Mouse (Mus musculus) midbrain, embryonic 12.5 days (tissue): ENCODE results near the gene Ran. TPM values are rescaled to one million over a fixed set of nuclear protein-coding genes. Genes with fewer than 3 reads are reported as not detected.
A peak's percentile ranks its signal among the peaks of the same experiment; 100 is the strongest.

Source experiments
- ATAC-seq: fragments of 200-750 bp; cut with Nextera tagmentation; 2 replicates; pipeline ENCODE4 v1.8.0; 2017; ENCODE audit warnings: low read depth, moderate TSS enrichment, moderate library complexity; ENCODE audit not compliant: low FRiP score
- H3K27ac ChIP-seq: fragments of 300-500 bp; sonication (generic); replicated peaks from 2 replicates; pipeline ENCODE4 v1.5.1; 2016; ENCODE audit warnings: mild to moderate bottlenecking
- H3K27me3 ChIP-seq: fragments of 300-500 bp; sonication (generic); 2 replicates; pipeline ENCODE4 v1.6.1; 2016; ENCODE audit warnings: mild to moderate bottlenecking
- H3K36me3 ChIP-seq: fragments of 300-500 bp; sonication (generic); 2 replicates; pipeline ENCODE4 v1.6.1; 2016
- H3K4me1 ChIP-seq: fragments of 300-500 bp; sonication (generic); 2 replicates; pipeline ENCODE4 v1.6.1; 2016
- H3K4me2 ChIP-seq: fragments of 300-500 bp; sonication (generic); replicated peaks from 2 replicates; pipeline ENCODE4 v1.6.1; 2016; ENCODE audit warnings: mild to moderate bottlenecking, moderate library complexity
- H3K4me3 ChIP-seq: fragments of 300-500 bp; sonication (generic); 2 replicates; pipeline ENCODE4 v1.5.1; 2016; ENCODE audit warnings: mild to moderate bottlenecking
- H3K9ac ChIP-seq: fragments of 300-500 bp; sonication (generic); replicated peaks from 2 replicates; pipeline ENCODE4 v1.6.1; 2016; ENCODE audit warnings: mild to moderate bottlenecking, moderate library complexity
- H3K9me3 ChIP-seq: fragments of 300-500 bp; sonication (generic); 2 replicates; pipeline ENCODE4 v1.6.1; 2016; ENCODE audit warnings: mild to moderate bottlenecking
- WGBS: fragments of 180-500 bp; shearing (Covaris S2); methylation state at CpG from one replicate; pipeline ENCODE4 v1.1.7; 2016; 5-methylcytosine and 5-hydroxymethylcytosine counted together
- polyA plus RNA-seq: library from polyadenylated mRNA; unstranded; fragments of >200 nt; fragmentation: Nextera tagmentation; extraction: Ambion mirVana; gene quantifications from 2 replicates; pipeline ENCODE4 v1.2.1, GENCODE M21; 2016

The Ran gene
- polyA plus RNA-seq, 1 experiment from 2014 or later: 712 TPM

DNA sequence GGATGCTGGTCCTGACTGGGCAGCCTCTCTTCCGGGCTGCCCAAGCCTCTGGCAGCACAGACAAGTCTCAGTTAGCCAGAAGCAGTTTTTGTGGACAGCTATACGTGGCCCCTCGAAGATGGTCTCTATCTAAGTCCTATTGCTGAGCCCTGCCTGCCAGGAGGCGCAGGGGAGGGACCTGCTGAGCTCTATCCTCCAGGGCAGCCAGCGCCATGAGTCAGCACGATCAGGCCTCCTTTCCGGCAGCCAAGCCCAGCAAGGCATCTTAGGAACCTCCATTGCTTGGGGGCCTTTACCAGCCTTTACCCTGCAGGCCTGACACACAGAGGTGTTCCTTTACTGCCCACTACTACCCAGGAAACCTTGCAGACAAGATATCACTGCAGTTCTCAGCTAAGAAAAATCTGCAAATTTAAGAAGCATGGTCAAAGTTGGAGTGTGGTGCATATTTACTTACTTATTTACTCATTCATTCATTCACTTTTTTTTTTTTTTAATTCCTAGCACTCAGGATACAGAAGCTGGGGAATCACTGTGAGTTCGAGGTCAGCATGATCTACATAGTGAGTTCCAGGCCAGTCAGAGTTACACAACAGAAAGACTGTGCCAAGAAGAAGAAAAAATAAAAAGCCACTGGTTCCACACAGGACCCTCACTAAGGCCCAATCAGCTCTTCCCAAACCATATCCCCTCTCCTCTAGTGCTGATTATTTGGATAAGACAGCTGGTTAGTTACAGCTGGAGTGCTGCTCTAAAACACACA lies 19.0 kb upstream of the Ran start:
- ATAC-seq: no peak
- Histone ChIP-seq H3K4me3 (no peak overlapping the region), H3K9me3 (no peaks in the 10 kb centered on the region), H3K4me1 (peaks cover 10% of the 10 kb centered on the region; the same call in 1 of the 2 replicates), H3K4me2 (no peak overlapping the region), H3K36me3 (peaks cover 17% of the 10 kb centered on the region), H3K9ac (no peak overlapping the region), H3K27me3 (no peaks in the 10 kb centered on the region), H3K27ac (no peak overlapping the region)
- WGBS: 39% methylated on average over 8 of the region's 8 CpGs

DNA sequence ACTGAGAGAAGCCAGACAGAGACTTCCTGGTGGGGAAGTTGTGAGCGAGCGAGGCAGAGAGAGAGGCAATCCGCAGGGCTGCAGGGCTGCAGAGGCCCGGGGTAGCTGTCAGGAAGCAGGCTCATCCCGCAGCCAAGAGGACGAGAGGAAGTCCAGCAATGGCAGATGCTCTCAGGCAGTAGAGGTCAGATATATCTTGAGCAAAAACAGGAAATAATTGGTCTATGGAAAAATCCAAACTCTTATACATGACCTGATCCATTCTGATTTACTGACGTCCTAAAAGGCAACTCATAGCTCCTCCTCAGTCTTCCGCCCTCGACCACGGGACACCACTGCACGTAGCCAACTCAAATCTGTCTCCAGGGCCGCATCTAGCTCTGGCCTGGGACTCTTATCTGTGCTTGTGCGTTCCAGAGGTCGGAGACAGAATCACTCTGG lies 17.3 kb upstream of the Ran start:
- H3K27me3 ChIP-seq: no peaks in the 10 kb centered on the region
- H3K9ac ChIP-seq: no peak overlapping the region; the same call in 1 of the 2 replicates
- no peak for ATAC-seq
- H3K9me3 ChIP-seq: no peaks in the 10 kb centered on the region
- no peak overlapping the region for H3K4me3 ChIP-seq
- no peak overlapping the region for H3K4me2 ChIP-seq
- H3K27ac ChIP-seq: no peak overlapping the region
- WGBS: 66% methylated on average over 14 of the region's 14 CpGs
- peaks cover 26% of the 10 kb centered on the region for H3K4me1 ChIP-seq
- H3K36me3 ChIP-seq: peaks cover 11% of the 10 kb centered on the region

GRCm38 (mm10) chr5:129005416-129005815 lies 14.5 kb upstream of the Ran start:
- WGBS: 79% methylated on average over 3 of the region's 3 CpGs
- no peak overlapping the region for H3K4me3 ChIP-seq
- ATAC-seq: no peak
- H3K9ac ChIP-seq: no peak overlapping the region
- no peaks in the 10 kb centered on the region for H3K27me3 ChIP-seq
- no peak overlapping the region for H3K4me2 ChIP-seq
- H3K9me3 ChIP-seq: no peaks in the 10 kb centered on the region
- no peak overlapping the region for H3K27ac ChIP-seq
- H3K36me3 ChIP-seq: peaks cover 11% of the 10 kb centered on the region
- peaks cover 34% of the 10 kb centered on the region for H3K4me1 ChIP-seq

DNA sequence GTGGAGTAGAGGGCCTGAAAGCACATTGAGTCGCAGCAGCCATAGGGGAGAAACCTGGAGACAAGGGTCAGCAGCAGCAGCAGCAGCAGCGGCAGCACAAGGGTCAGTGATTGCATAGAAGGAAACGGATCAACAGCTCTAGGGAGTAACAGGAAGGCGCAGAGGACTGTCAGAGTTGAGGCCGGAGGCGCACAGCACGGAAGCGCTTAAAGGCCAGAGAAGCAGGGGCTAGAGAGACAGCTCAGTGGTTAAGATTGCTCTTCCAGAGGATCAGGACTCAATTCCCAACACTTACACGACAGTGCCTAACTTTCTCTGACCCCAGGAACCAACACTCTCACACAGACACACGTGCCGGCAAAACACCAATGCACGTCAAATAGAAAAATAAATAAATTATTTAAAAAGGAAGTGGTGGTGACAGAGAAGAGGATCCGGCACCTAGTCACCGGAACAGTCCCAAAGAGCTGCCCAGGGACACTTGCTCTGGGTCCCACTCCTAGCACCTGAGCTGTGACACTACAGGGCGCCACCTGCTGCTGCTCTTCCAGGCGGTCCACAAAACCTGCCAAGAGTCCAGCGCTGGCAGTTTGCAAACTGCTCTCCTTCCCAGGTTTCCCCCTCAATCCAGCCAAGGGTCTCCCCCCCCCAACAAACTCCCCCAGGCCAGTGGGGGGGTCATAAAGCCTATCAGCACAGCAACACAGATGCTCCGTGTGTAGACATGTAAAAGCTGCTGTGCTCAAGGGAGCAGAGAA lies 13.7 kb upstream of the Ran start:
- H3K4me3 ChIP-seq: no peak overlapping the region
- no peak overlapping the region for H3K9ac ChIP-seq
- no peak overlapping the region; the same call in 1 of the 2 replicates for H3K4me2 ChIP-seq
- H3K27ac ChIP-seq: no peak overlapping the region
- 83% methylated on average over 18 of the region's 18 CpGs for WGBS
- H3K27me3 ChIP-seq: no peaks in the 10 kb centered on the region
- peaks cover 11% of the 10 kb centered on the region for H3K36me3 ChIP-seq
- peaks cover 34% of the 10 kb centered on the region for H3K4me1 ChIP-seq
- no peaks in the 10 kb centered on the region for H3K9me3 ChIP-seq
- ATAC-seq: no peak

GRCm38 (mm10) chr5:129007105-129007957 lies 12.5 kb upstream of the Ran start:
- Histone ChIP-seq H3K4me2 (peak overlapping the region; percentile 76), H3K27ac (no peak overlapping the region), H3K9ac (peak overlapping the region; percentile 81), H3K36me3 (peaks cover 11% of the 10 kb centered on the region), H3K4me3 (peak overlapping the region; percentile 75), H3K27me3 (no peaks in the 10 kb centered on the region), H3K9me3 (no peaks in the 10 kb centered on the region), H3K4me1 (peaks cover 31% of the 10 kb centered on the region)
- peak; percentile 16; the same call in 1 of the 2 replicates for ATAC-seq
- WGBS: 56% methylated on average over 14 of the region's 14 CpGs

GRCm38 (mm10) chr5:129008008-129008407 lies 11.9 kb upstream of the Ran start:
- H3K4me2 ChIP-seq: peak overlapping the region; percentile 76
- peak overlapping the region; percentile 81 for H3K9ac ChIP-seq
- WGBS: under 1% methylated on average over 18 of the region's 18 CpGs
- no peaks in the 10 kb centered on the region for H3K9me3 ChIP-seq
- H3K27ac ChIP-seq: peak overlapping the region; percentile 70
- H3K27me3 ChIP-seq: no peaks in the 10 kb centered on the region
- peaks cover 11% of the 10 kb centered on the region for H3K36me3 ChIP-seq
- H3K4me1 ChIP-seq: peaks cover 31% of the 10 kb centered on the region
- peak overlapping the region; percentile 75 for H3K4me3 ChIP-seq
- no peak for ATAC-seq

GRCm38 (mm10) chr5:129008412-129008826 lies 11.4 kb upstream of the Ran start, which contains the start of gene Stx2:
TSS of gene Stx2 (minus strand) at chr5:129008574.
- ATAC-seq: peak; percentile 91
- Histone ChIP-seq H3K27ac (peak within 1 kb of the TSS; percentile 70), H3K9ac (peak within 1 kb of the TSS; percentile 81), H3K4me1 (peaks cover 31% of the 10 kb centered on the region), H3K9me3 (no peaks in the 10 kb centered on the region), H3K27me3 (no peaks in the 10 kb centered on the region), H3K4me2 (peak within 1 kb of the TSS; percentile 76), H3K36me3 (peaks cover 11% of the 10 kb centered on the region), H3K4me3 (peak within 1 kb of the TSS; percentile 75)
- 0% methylated on average over 39 of the region's 39 CpGs for WGBS

GRCm38 (mm10) chr5:129009577-129009976 lies 10.3 kb upstream of the Ran start:
- Histone ChIP-seq H3K4me1 (peaks cover 31% of the 10 kb centered on the region), H3K9me3 (no peaks in the 10 kb centered on the region), H3K27me3 (no peaks in the 10 kb centered on the region), H3K4me2 (no peak overlapping the region), H3K27ac (no peak overlapping the region), H3K36me3 (peaks cover 11% of the 10 kb centered on the region), H3K9ac (no peak overlapping the region), H3K4me3 (no peak overlapping the region)
- no peak for ATAC-seq
- WGBS: 77% methylated on average over 3 of the region's 3 CpGs

- peaks cover 24% of the 10 kb centered on the region for H3K4me1 ChIP-seq
- H3K4me3 ChIP-seq: no peak overlapping the region
- 93% methylated on average over 2 of the region's 2 CpGs for WGBS
- H3K36me3 ChIP-seq: no peaks in the 10 kb centered on the region
- H3K4me2 ChIP-seq: no peak overlapping the region
- H3K9ac ChIP-seq: no peak overlapping the region
- H3K9me3 ChIP-seq: no peaks in the 10 kb centered on the region
- H3K27me3 ChIP-seq: no peaks in the 10 kb centered on the region
- H3K27ac ChIP-seq: no peak overlapping the region
- no peak for ATAC-seq
Observed at GRCm38 (mm10) chr5:129010937-129011336, 8.9 kb upstream of the Ran start.

GRCm38 (mm10) chr5:129015020-129015419 lies 4.8 kb upstream of the Ran start:
- WGBS: 75% methylated on average over 3 of the region's 3 CpGs
- Histone ChIP-seq H3K9ac (no peak overlapping the region), H3K4me2 (no peak overlapping the region), H3K4me3 (no peak overlapping the region), H3K36me3 (no peaks in the 10 kb centered on the region), H3K27me3 (no peaks in the 10 kb centered on the region), H3K9me3 (no peaks in the 10 kb centered on the region), H3K4me1 (peaks cover 9% of the 10 kb centered on the region; the same call in 1 of the 2 replicates), H3K27ac (no peak overlapping the region)
- ATAC-seq: no peak

DNA sequence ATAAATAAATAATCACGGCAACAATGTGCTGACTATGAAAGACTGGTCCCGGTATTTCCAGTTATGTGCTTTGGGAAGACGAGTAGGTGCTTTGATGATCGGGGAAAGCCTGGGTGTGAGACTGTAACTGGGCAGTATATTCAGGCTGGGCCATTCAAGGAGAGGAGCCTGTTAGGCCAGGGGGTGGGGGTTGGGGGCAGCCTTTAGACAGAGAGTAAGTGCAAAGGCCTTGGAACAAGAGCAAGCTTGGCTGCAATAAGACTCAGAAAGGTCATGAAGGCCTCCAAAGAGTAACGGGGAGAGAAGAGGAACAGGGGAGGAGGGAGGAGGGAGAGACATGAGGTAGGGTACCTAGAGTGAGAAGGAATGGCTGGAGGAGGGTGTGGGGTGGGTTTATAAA lies 4.3 kb upstream of the Ran start:
- Histone ChIP-seq H3K27ac (no peak overlapping the region), H3K4me3 (no peak overlapping the region), H3K4me1 (peaks cover 9% of the 10 kb centered on the region; the same call in 1 of the 2 replicates), H3K9ac (no peak overlapping the region), H3K9me3 (no peaks in the 10 kb centered on the region), H3K36me3 (no peaks in the 10 kb centered on the region), H3K4me2 (no peak overlapping the region), H3K27me3 (no peaks in the 10 kb centered on the region)
- WGBS: 90% methylated on average over 5 of the region's 5 CpGs
- no peak for ATAC-seq
